Mouse (Mus musculus): ENCODE data around the gene Duxf3. TPM values are rescaled to one million over a fixed set of nuclear protein-coding genes. Genes with fewer than 3 reads are reported as not detected.
"Not testable (repeated sequence)": the region's sequence is repeated elsewhere in the genome, so short reads cannot be mapped to it uniquely, and the experiment has no call there.

The Duxf3 gene
- polyA plus RNA-seq, 1 experiment = not detected

GRCm38 (mm10) chr10:58223161-58223560, 9.3 kb downstream of the Duxf3 start:
- DNase-seq (ENCODE audit: low read depth) = not testable (repeated sequence)

GRCm38 (mm10) chr10:58221571-58221970, 10.9 kb downstream of the Duxf3 start:
- DNase-seq (ENCODE audit: low read depth) = not testable (repeated sequence)

GRCm38 (mm10) chr10:58220726-58221125, 11.7 kb downstream of the Duxf3 start:
- DNase-seq (ENCODE audit: low read depth) = no peak

- DNase-seq (ENCODE audit: low read depth) = no peak
These were observed 15.1 kb downstream of the Duxf3 start for GRCm38 (mm10) chr10:58217366-58217765.

- no peak for DNase-seq (ENCODE audit: low read depth)
These were observed 17.1 kb downstream of the Duxf3 start for GRCm38 (mm10) chr10:58215353-58215752.

GRCm38 (mm10) chr10:58214934-58215333, 17.5 kb downstream of the Duxf3 start:
- no peak for DNase-seq (ENCODE audit: low read depth)

- no peak for DNase-seq (ENCODE audit: low read depth)
These were observed 18.0 kb downstream of the Duxf3 start for GRCm38 (mm10) chr10:58214497-58214896.

- no peak for DNase-seq (ENCODE audit: low read depth)
These were observed 20.2 kb downstream of the Duxf3 start for GRCm38 (mm10) chr10:58212230-58212629.

GRCm38 (mm10) chr10:58211213-58211612, 21.3 kb downstream of the Duxf3 start:
- DNase-seq (ENCODE audit: low read depth) = no peak

GRCm38 (mm10) chr10:58210514-58210913, 22.0 kb downstream of the Duxf3 start:
- DNase-seq (ENCODE audit: low read depth) = no peak

GRCm38 (mm10) chr10:58209710-58210467, 22.6 kb downstream of the Duxf3 start:
- no peak for DNase-seq (ENCODE audit: low read depth)

GRCm38 (mm10) chr10:58206639-58207404, 25.7 kb downstream of the Duxf3 start:
- DNase-seq (ENCODE audit: low read depth) = no peak

GRCm38 (mm10) chr10:58205986-58206385, 26.5 kb downstream of the Duxf3 start:
- DNase-seq (ENCODE audit: low read depth) = no peak

Other genes starting within 250 kb of the Duxf3 start
- 0.15 TPM in 1 of 2 replicates, not detected in the other for gene AW822073, start 7.7 kb downstream of the Duxf3 start, polyA plus RNA-seq (2012; rRNA removed)
- 0.06 TPM in 1 of 2 replicates, not detected in the other for gene Gm4981, start 4.0 kb upstream of the Duxf3 start, polyA plus RNA-seq (2012; rRNA removed)
- gene Gcc2, start 22.8 kb upstream of the Duxf3 start, polyA plus RNA-seq (2012; rRNA removed) = 14.4 and 17.8 TPM in 2 replicates
- 28.0 and 28.2 TPM in 2 replicates for gene Lims1, start 90.8 kb upstream of the Duxf3 start, polyA plus RNA-seq (2012; rRNA removed)
- 7.0 and 8.2 TPM in 2 replicates for gene Ranbp2, start 214.2 kb upstream of the Duxf3 start, polyA plus RNA-seq (2012; rRNA removed)

Measured in gonadal fat pad, adult 2 months (tissue).